Mouse (Mus musculus): ENCODE data around the gene Mrpl55.

GRCm38 (mm10) chr11:59241841-59242240 lies 39.6 kb downstream of the Mrpl55 start:
- no peak for TF ChIP-seq HCFC1 (IDR thresholded peaks at IDR 0.05; ENCODE audit: borderline replicate concordance, insufficient read depth, low read length)
- TF ChIP-seq ZNF384 (IDR thresholded peaks at IDR 0.05; ENCODE audit: low read depth, low read length) = no peak
- no peak for TF ChIP-seq MAFK (IDR thresholded peaks at IDR 0.05; ENCODE audit: insufficient read depth, low read depth, low read length)
- no peak for TF ChIP-seq CHD2 (IDR thresholded peaks at IDR 0.05; ENCODE audit: low read depth, low read length)
- no peak for TF ChIP-seq ZC3H11A (IDR thresholded peaks at IDR 0.05; ENCODE audit: borderline replicate concordance, low read depth, low read length)

All from ES-E14 (cell line).